Mouse (Mus musculus): ENCODE results near the gene Blcap.

Gene Blcap

GRCm38 (mm10) chr2:157559858-157560257 is 11.2 kb downstream of the Blcap start, which contains the start of gene Nnat:
Gene Nnat, plus strand, starts transcription at chr2:157560078.
- DNase-seq (ENCODE audit: low spot score): no peak

GRCm38 (mm10) chr2:157559440-157559839 is 11.6 kb downstream of the Blcap start:
- DNase-seq (ENCODE audit: low spot score): no peak

- DNase-seq (ENCODE audit: low spot score): no peak
These were observed 12.6 kb downstream of the Blcap start for GRCm38 (mm10) chr2:157558520-157558919.

GRCm38 (mm10) chr2:157558051-157558450 is 13.0 kb downstream of the Blcap start:
- DNase-seq (ENCODE audit: low spot score): no peak

GRCm38 (mm10) chr2:157556074-157556698 is 14.9 kb downstream of the Blcap start:
- DNase-seq (ENCODE audit: low spot score): no peak

- DNase-seq (ENCODE audit: low spot score): no peak
These were observed 18.8 kb downstream of the Blcap start for GRCm38 (mm10) chr2:157552158-157552886.

GRCm38 (mm10) chr2:157550292-157550691 is 20.8 kb downstream of the Blcap start:
- DNase-seq (ENCODE audit: low spot score): no peak

GRCm38 (mm10) chr2:157546686-157547085 is 24.4 kb downstream of the Blcap start:
- DNase-seq (ENCODE audit: low spot score): no peak

- DNase-seq (ENCODE audit: low spot score): no peak
These were observed 26.7 kb downstream of the Blcap start for GRCm38 (mm10) chr2:157544333-157544888.

GRCm38 (mm10) chr2:157542415-157542814 is 28.7 kb downstream of the Blcap start:
- no peak for DNase-seq (ENCODE audit: low spot score)

GRCm38 (mm10) chr2:157541631-157542030 is 29.4 kb downstream of the Blcap start:
- DNase-seq (ENCODE audit: low spot score): no peak

GRCm38 (mm10) chr2:157540953-157541569 is 30.0 kb downstream of the Blcap start:
- DNase-seq (ENCODE audit: low spot score): no peak

GRCm38 (mm10) chr2:157540073-157540952 is 30.8 kb downstream of the Blcap start:
- no peak for DNase-seq (ENCODE audit: low spot score)

- no peak for DNase-seq (ENCODE audit: low spot score)
These were observed 34.0 kb downstream of the Blcap start for GRCm38 (mm10) chr2:157537118-157537517.

- DNase-seq (ENCODE audit: low spot score): no peak
These were observed 34.5 kb downstream of the Blcap start for GRCm38 (mm10) chr2:157536476-157537081.

GRCm38 (mm10) chr2:157534163-157534562 is 36.9 kb downstream of the Blcap start:
- no peak for DNase-seq (ENCODE audit: low spot score)

GRCm38 (mm10) chr2:157531681-157532426 is 39.2 kb downstream of the Blcap start:
- DNase-seq (ENCODE audit: low spot score): no peak

GRCm38 (mm10) chr2:157530056-157530955 is 40.8 kb downstream of the Blcap start:
- no peak for DNase-seq (ENCODE audit: low spot score)

- no peak for DNase-seq (ENCODE audit: low spot score)
These were observed 48.5 kb downstream of the Blcap start for GRCm38 (mm10) chr2:157522556-157522955.

GRCm38 (mm10) chr2:157520496-157520895 is 50.6 kb downstream of the Blcap start:
- DNase-seq (ENCODE audit: low spot score): no peak
